Mouse (Mus musculus): ENCODE measurements around the gene Ppan. TPM values are rescaled to one million over a fixed set of nuclear protein-coding genes. Genes with fewer than 3 reads are reported as not detected.

The Ppan gene
- polyA plus RNA-seq, 2 experiments, result 82.7 to 147 TPM

DNA sequence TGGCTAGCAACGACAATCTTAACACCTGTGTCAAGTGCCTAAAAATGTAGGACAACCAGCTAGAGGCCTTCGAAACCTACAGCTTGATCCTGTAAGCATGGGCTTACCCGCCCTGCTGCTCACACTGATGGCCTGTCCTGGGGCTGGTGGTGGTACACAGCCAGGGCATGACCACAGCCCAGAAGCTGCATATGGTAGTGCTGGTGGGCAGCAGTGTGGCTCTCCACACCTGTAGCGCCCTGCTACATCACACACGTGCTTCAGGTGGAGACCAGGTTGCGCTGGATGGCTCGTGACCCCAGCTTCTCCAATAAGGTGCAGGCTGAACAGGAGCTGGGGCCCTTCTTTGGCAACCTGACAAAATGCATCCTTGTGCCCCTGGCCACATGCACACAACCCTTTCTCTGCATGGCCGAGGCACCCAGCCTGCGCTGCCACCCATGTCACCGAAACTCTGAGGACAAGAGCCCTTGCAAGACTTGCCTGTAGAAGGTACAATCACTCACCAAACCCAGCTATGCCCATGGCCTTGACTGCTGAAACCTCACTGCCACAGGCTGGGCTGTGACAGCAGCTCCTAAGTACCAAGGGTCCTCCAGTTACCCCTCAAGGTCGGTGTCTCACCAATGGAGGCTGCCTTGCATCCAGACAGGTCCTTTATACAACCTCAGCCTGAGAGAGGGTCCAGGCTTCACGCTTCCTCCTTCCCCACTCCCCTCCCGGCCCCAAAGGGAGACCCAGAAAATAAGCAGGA lies 5.8 kb downstream of the Ppan start:
- Histone ChIP-seq H3K4me2 (replicated peaks; ENCODE audit: low read depth, low read length, severe bottlenecking) (no peak overlapping the region), H3K36me3 (ENCODE audit: control insufficient read depth, insufficient read depth, low read length) (peaks cover 82% of the 10 kb centered on the region), H3K9me3 (ENCODE audit: control insufficient read depth, low read length) (no peaks in the 10 kb centered on the region), H3K27me3 (ENCODE audit: control insufficient read depth, insufficient read depth, low read length) (no peaks in the 10 kb centered on the region), H3K27ac (replicated peaks; ENCODE audit: low read depth, low read length) (no peak overlapping the region), H3K4me1 (ENCODE audit: control insufficient read depth, insufficient read depth, low read length) (peaks cover 3% of the 10 kb centered on the region; the same call in 1 of the 2 replicates), H3K9ac (ENCODE audit: low read depth, low read length, severe bottlenecking) (no peak overlapping the region), H3K4me3 (replicated peaks; ENCODE audit: low read length) (no peak overlapping the region)
- TF ChIP-seq POLR2A (IDR thresholded peaks at IDR 0.05; ENCODE audit: borderline replicate concordance, extremely low read depth, insufficient read depth, insufficient read length), result no peak
- no peak for DNase-seq (ENCODE audit: low spot score)
- ATAC-seq (ENCODE audit: low FRiP score, low read depth), result no peak
- 85% methylated on average over 13 of the region's 13 CpGs for WGBS

- no peak for TF ChIP-seq POLR2A (IDR thresholded peaks at IDR 0.05; ENCODE audit: borderline replicate concordance, extremely low read depth, insufficient read depth, insufficient read length)
- Histone ChIP-seq H3K4me1 (ENCODE audit: control insufficient read depth, insufficient read depth, low read length) (peaks cover 3% of the 10 kb centered on the region; the same call in 1 of the 2 replicates), H3K27ac (replicated peaks; ENCODE audit: low read depth, low read length) (no peak overlapping the region), H3K27me3 (ENCODE audit: control insufficient read depth, insufficient read depth, low read length) (no peaks in the 10 kb centered on the region), H3K9me3 (ENCODE audit: control insufficient read depth, low read length) (no peaks in the 10 kb centered on the region), H3K36me3 (ENCODE audit: control insufficient read depth, insufficient read depth, low read length) (peaks cover 77% of the 10 kb centered on the region), H3K4me3 (replicated peaks; ENCODE audit: low read length) (no peak overlapping the region), H3K4me2 (replicated peaks; ENCODE audit: low read depth, low read length, severe bottlenecking) (no peak overlapping the region), H3K9ac (ENCODE audit: low read depth, low read length, severe bottlenecking) (no peak overlapping the region)
- 82% methylated on average over 15 of the region's 15 CpGs for WGBS
- no peak for DNase-seq (ENCODE audit: low spot score)
- no peak for ATAC-seq (ENCODE audit: low FRiP score, low read depth)
Measured at GRCm38 (mm10) chr9:20894629-20895028, 6.7 kb downstream of the Ppan start.

GRCm38 (mm10) chr9:20895382-20895781 lies 7.4 kb downstream of the Ppan start:
- H3K36me3 ChIP-seq (ENCODE audit: control insufficient read depth, insufficient read depth, low read length), result peaks cover 70% of the 10 kb centered on the region
- no peaks in the 10 kb centered on the region for H3K27me3 ChIP-seq (ENCODE audit: control insufficient read depth, insufficient read depth, low read length)
- DNase-seq (ENCODE audit: low spot score), result no peak
- WGBS, result 97% methylated on average over 9 of the region's 9 CpGs
- no peak for ATAC-seq (ENCODE audit: low FRiP score, low read depth)
- no peak overlapping the region for H3K27ac ChIP-seq (replicated peaks; ENCODE audit: low read depth, low read length)
- no peaks in the 10 kb centered on the region for H3K9me3 ChIP-seq (ENCODE audit: control insufficient read depth, low read length)
- H3K4me2 ChIP-seq (replicated peaks; ENCODE audit: low read depth, low read length, severe bottlenecking), result no peak overlapping the region
- TF ChIP-seq POLR2A (IDR thresholded peaks at IDR 0.05; ENCODE audit: borderline replicate concordance, extremely low read depth, insufficient read depth, insufficient read length), result no peak
- H3K9ac ChIP-seq (ENCODE audit: low read depth, low read length, severe bottlenecking), result no peak overlapping the region
- peaks cover 3% of the 10 kb centered on the region; the same call in 1 of the 2 replicates for H3K4me1 ChIP-seq (ENCODE audit: control insufficient read depth, insufficient read depth, low read length)
- no peak overlapping the region for H3K4me3 ChIP-seq (replicated peaks; ENCODE audit: low read length)

- Histone ChIP-seq H3K4me1 (ENCODE audit: control insufficient read depth, insufficient read depth, low read length) (peaks cover 3% of the 10 kb centered on the region; the same call in 1 of the 2 replicates), H3K9me3 (ENCODE audit: control insufficient read depth, low read length) (no peaks in the 10 kb centered on the region), H3K4me3 (replicated peaks; ENCODE audit: low read length) (peak overlapping the region; percentile 90), H3K27ac (replicated peaks; ENCODE audit: low read depth, low read length) (0 out of 2 replicates have a peak overlapping the region, but pooled peaks have one; percentile 52), H3K9ac (ENCODE audit: low read depth, low read length, severe bottlenecking) (peak overlapping the region; percentile 91), H3K4me2 (replicated peaks; ENCODE audit: low read depth, low read length, severe bottlenecking) (peak overlapping the region; percentile 92), H3K27me3 (ENCODE audit: control insufficient read depth, insufficient read depth, low read length) (no peaks in the 10 kb centered on the region), H3K36me3 (ENCODE audit: control insufficient read depth, insufficient read depth, low read length) (peaks cover 44% of the 10 kb centered on the region)
- no peak for TF ChIP-seq POLR2A (IDR thresholded peaks at IDR 0.05; ENCODE audit: borderline replicate concordance, extremely low read depth, insufficient read depth, insufficient read length)
- ATAC-seq (ENCODE audit: low FRiP score, low read depth), result peak; percentile 39
- no peak for DNase-seq (ENCODE audit: low spot score)
- WGBS, result 7% methylated on average over 28 of the region's 39 CpGs
Measured at GRCm38 (mm10) chr9:20897736-20898510, 9.9 kb downstream of the Ppan start.

DNA sequence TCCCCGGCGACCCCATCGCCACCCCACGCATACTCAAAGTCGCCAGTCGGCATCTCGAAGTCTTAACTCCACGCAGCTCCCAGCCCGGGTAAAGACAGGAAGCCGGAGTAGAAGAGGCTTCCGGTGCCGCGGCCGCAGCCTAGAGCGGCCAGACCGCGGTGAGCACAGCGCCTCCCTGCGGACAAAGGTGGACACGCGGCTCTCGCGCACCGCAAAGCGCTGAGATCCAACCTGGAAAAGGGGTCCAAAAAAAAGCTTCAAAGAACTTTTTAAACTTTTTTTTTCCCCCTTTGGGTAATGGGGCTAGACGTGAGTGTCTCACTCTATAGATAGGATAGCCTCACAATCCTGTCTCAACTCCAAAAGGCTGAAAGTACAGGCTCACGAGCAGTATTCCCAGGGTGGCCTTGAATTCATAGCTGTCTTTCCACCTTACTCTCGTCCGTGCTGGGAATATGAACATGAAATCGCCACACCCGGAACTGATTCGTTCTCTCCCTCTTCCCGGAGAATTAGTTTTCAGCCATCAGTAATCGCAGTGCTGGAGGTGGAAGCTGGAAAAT lies 10.6 kb downstream of the Ppan start, which contains the start of gene Eif3g:
TSS of gene Eif3g (minus strand) at position 113 of the 563 bp plus-strand sequence.
- Histone ChIP-seq H3K4me3 (replicated peaks; ENCODE audit: low read length) (peak within 1 kb of the TSS; percentile 90), H3K4me2 (replicated peaks; ENCODE audit: low read depth, low read length, severe bottlenecking) (peak within 1 kb of the TSS; percentile 92), H3K36me3 (ENCODE audit: control insufficient read depth, insufficient read depth, low read length) (peaks cover 38% of the 10 kb centered on the region), H3K27me3 (ENCODE audit: control insufficient read depth, insufficient read depth, low read length) (no peaks in the 10 kb centered on the region), H3K9ac (ENCODE audit: low read depth, low read length, severe bottlenecking) (peak within 1 kb of the TSS; percentile 91), H3K4me1 (ENCODE audit: control insufficient read depth, insufficient read depth, low read length) (peaks cover 3% of the 10 kb centered on the region; the same call in 1 of the 2 replicates), H3K9me3 (ENCODE audit: control insufficient read depth, low read length) (no peaks in the 10 kb centered on the region), H3K27ac (replicated peaks; ENCODE audit: low read depth, low read length) (0 out of 2 replicates have a peak within 1 kb of the TSS, but pooled peaks have one; percentile 52)
- peak; percentile 80; the same call in 1 of the 2 replicates for TF ChIP-seq POLR2A (IDR thresholded peaks at IDR 0.05; ENCODE audit: borderline replicate concordance, extremely low read depth, insufficient read depth, insufficient read length)
- peak; percentile 87 for DNase-seq (ENCODE audit: low spot score)
- WGBS, result 4% methylated on average over 34 of the region's 34 CpGs
- peak; percentile 86 for ATAC-seq (ENCODE audit: low FRiP score, low read depth)
